Mouse (Mus musculus): ENCODE data around the gene Ecsit.

GRCm38 (mm10) chr9:22124169-22124568 lies 38.9 kb upstream of the Ecsit start:
- TF ChIP-seq CTCF (IDR thresholded peaks at IDR 0.05; ENCODE audit: extremely low read depth, insufficient read length, insufficient replicate concordance, low read depth, low read length) (no peak), POLR2A (IDR thresholded peaks at IDR 0.05; ENCODE audit: low read depth, low read length) (no peak)

Measured in small intestine, adult 2 months (tissue).